Mouse (Mus musculus): Measurements from ENCODE around the gene Mfsd2a. TPM values are rescaled to one million over a fixed set of nuclear protein-coding genes. Genes with fewer than 3 reads are reported as not detected.

Mfsd2a gene
- polyA plus RNA-seq, 1 experiment from 2014 or later = 25.2 TPM

- WGBS = 90% methylated on average over 9 of the region's 9 CpGs
Measured at GRCm38 (mm10) chr4:122935466-122936099, 25.4 kb downstream of the Mfsd2a start.

GRCm38 (mm10) chr4:122933857-122934256 lies 27.1 kb downstream of the Mfsd2a start:
- Histone ChIP-seq H3K27me3 (ENCODE audit: control insufficient read depth, insufficient read depth, low read length) (no peaks in the 10 kb centered on the region), H3K9me3 (ENCODE audit: control insufficient read depth, low read length) (no peaks in the 10 kb centered on the region), H3K4me1 (replicated peaks; ENCODE audit: control insufficient read depth, insufficient read depth, low read length) (no peaks in the 10 kb centered on the region), H3K9ac (ENCODE audit: low read depth, low read length) (no peak overlapping the region), H3K4me3 (ENCODE audit: low read depth, low read length) (no peak overlapping the region), H3K27ac (ENCODE audit: low read depth, low read length) (no peak overlapping the region), H3K36me3 (ENCODE audit: control insufficient read depth, insufficient read depth, low read length) (no peaks in the 10 kb centered on the region), H3K4me2 (replicated peaks; ENCODE audit: low read depth, low read length) (no peak overlapping the region)
- WGBS = 75% methylated on average over 3 of the region's 3 CpGs
- DNase-seq (ENCODE audit: low spot score) (no peak), ATAC-seq (ENCODE audit: low FRiP score) (no peak)

More at GRCm38 (mm10) chr4:122935466-122936099, 25.4 kb downstream of the Mfsd2a start:
- Histone ChIP-seq H3K9ac (ENCODE audit: low read depth, low read length) (no peak overlapping the region), H3K4me3 (ENCODE audit: low read depth, low read length) (no peak overlapping the region), H3K27ac (ENCODE audit: low read depth, low read length) (no peak overlapping the region), H3K4me1 (replicated peaks; ENCODE audit: control insufficient read depth, insufficient read depth, low read length) (no peaks in the 10 kb centered on the region), H3K9me3 (ENCODE audit: control insufficient read depth, low read length) (no peaks in the 10 kb centered on the region), H3K27me3 (ENCODE audit: control insufficient read depth, insufficient read depth, low read length) (no peaks in the 10 kb centered on the region), H3K36me3 (ENCODE audit: control insufficient read depth, insufficient read depth, low read length) (no peaks in the 10 kb centered on the region), H3K4me2 (replicated peaks; ENCODE audit: low read depth, low read length) (no peak overlapping the region)
- no peak for DNase-seq (ENCODE audit: low spot score)
- no peak for ATAC-seq (ENCODE audit: low FRiP score)

- H3K4me2 ChIP-seq (replicated peaks; ENCODE audit: low read depth, low read length) = no peak overlapping the region
- no peak overlapping the region for H3K9ac ChIP-seq (ENCODE audit: low read depth, low read length)
- no peak overlapping the region for H3K4me3 ChIP-seq (ENCODE audit: low read depth, low read length)
- no peak for ATAC-seq (ENCODE audit: low FRiP score)
- no peaks in the 10 kb centered on the region for H3K4me1 ChIP-seq (replicated peaks; ENCODE audit: control insufficient read depth, insufficient read depth, low read length)
- no peaks in the 10 kb centered on the region for H3K36me3 ChIP-seq (ENCODE audit: control insufficient read depth, insufficient read depth, low read length)
- DNase-seq (ENCODE audit: low spot score) = no peak
- no peaks in the 10 kb centered on the region for H3K27me3 ChIP-seq (ENCODE audit: control insufficient read depth, insufficient read depth, low read length)
- H3K9me3 ChIP-seq (ENCODE audit: control insufficient read depth, low read length) = no peaks in the 10 kb centered on the region
- no peak overlapping the region for H3K27ac ChIP-seq (ENCODE audit: low read depth, low read length)
- 76% methylated on average over 3 of the region's 3 CpGs for WGBS
Measured at GRCm38 (mm10) chr4:122933051-122933591, 27.9 kb downstream of the Mfsd2a start.

GRCm38 (mm10) chr4:122932239-122932978 lies 28.6 kb downstream of the Mfsd2a start:
- no peak overlapping the region for H3K4me2 ChIP-seq (replicated peaks; ENCODE audit: low read depth, low read length)
- no peaks in the 10 kb centered on the region for H3K36me3 ChIP-seq (ENCODE audit: control insufficient read depth, insufficient read depth, low read length)
- 82% methylated on average over 8 of the region's 8 CpGs for WGBS
- H3K27me3 ChIP-seq (ENCODE audit: control insufficient read depth, insufficient read depth, low read length) = no peaks in the 10 kb centered on the region
- no peak overlapping the region for H3K4me3 ChIP-seq (ENCODE audit: low read depth, low read length)
- no peak overlapping the region for H3K27ac ChIP-seq (ENCODE audit: low read depth, low read length)
- ATAC-seq (ENCODE audit: low FRiP score) = no peak
- H3K9me3 ChIP-seq (ENCODE audit: control insufficient read depth, low read length) = no peaks in the 10 kb centered on the region
- H3K9ac ChIP-seq (ENCODE audit: low read depth, low read length) = no peak overlapping the region
- no peaks in the 10 kb centered on the region for H3K4me1 ChIP-seq (replicated peaks; ENCODE audit: control insufficient read depth, insufficient read depth, low read length)
- no peak for DNase-seq (ENCODE audit: low spot score)

GRCm38 (mm10) chr4:122930939-122931590 lies 29.9 kb downstream of the Mfsd2a start:
- no peaks in the 10 kb centered on the region for H3K4me1 ChIP-seq (replicated peaks; ENCODE audit: control insufficient read depth, insufficient read depth, low read length)
- ATAC-seq (ENCODE audit: low FRiP score) (no peak), DNase-seq (ENCODE audit: low spot score) (no peak)
- H3K36me3 ChIP-seq (ENCODE audit: control insufficient read depth, insufficient read depth, low read length) = no peaks in the 10 kb centered on the region
- no peaks in the 10 kb centered on the region for H3K9me3 ChIP-seq (ENCODE audit: control insufficient read depth, low read length)
- no peak overlapping the region for H3K4me2 ChIP-seq (replicated peaks; ENCODE audit: low read depth, low read length)
- no peak overlapping the region for H3K27ac ChIP-seq (ENCODE audit: low read depth, low read length)
- WGBS = 87% methylated on average over 2 of the region's 2 CpGs
- no peak overlapping the region for H3K9ac ChIP-seq (ENCODE audit: low read depth, low read length)
- no peak overlapping the region for H3K4me3 ChIP-seq (ENCODE audit: low read depth, low read length)
- H3K27me3 ChIP-seq (ENCODE audit: control insufficient read depth, insufficient read depth, low read length) = no peaks in the 10 kb centered on the region

- no peak for DNase-seq (ENCODE audit: low spot score)
- Histone ChIP-seq H3K27ac (ENCODE audit: low read depth, low read length) (no peak overlapping the region), H3K4me1 (replicated peaks; ENCODE audit: control insufficient read depth, insufficient read depth, low read length) (no peaks in the 10 kb centered on the region), H3K9ac (ENCODE audit: low read depth, low read length) (no peak overlapping the region), H3K4me3 (ENCODE audit: low read depth, low read length) (no peak overlapping the region), H3K9me3 (ENCODE audit: control insufficient read depth, low read length) (no peaks in the 10 kb centered on the region), H3K4me2 (replicated peaks; ENCODE audit: low read depth, low read length) (no peak overlapping the region), H3K27me3 (ENCODE audit: control insufficient read depth, insufficient read depth, low read length) (no peaks in the 10 kb centered on the region), H3K36me3 (ENCODE audit: control insufficient read depth, insufficient read depth, low read length) (no peaks in the 10 kb centered on the region)
- WGBS = 87% methylated on average over 15 of the region's 15 CpGs
- no peak for ATAC-seq (ENCODE audit: low FRiP score)
Measured at GRCm38 (mm10) chr4:122923392-122924344, 37.3 kb downstream of the Mfsd2a start.

GRCm38 (mm10) chr4:122922841-122923240 lies 38.1 kb downstream of the Mfsd2a start:
- Histone ChIP-seq H3K4me1 (replicated peaks; ENCODE audit: control insufficient read depth, insufficient read depth, low read length) (no peaks in the 10 kb centered on the region), H3K36me3 (ENCODE audit: control insufficient read depth, insufficient read depth, low read length) (no peaks in the 10 kb centered on the region), H3K9me3 (ENCODE audit: control insufficient read depth, low read length) (no peaks in the 10 kb centered on the region), H3K27me3 (ENCODE audit: control insufficient read depth, insufficient read depth, low read length) (no peaks in the 10 kb centered on the region), H3K9ac (ENCODE audit: low read depth, low read length) (no peak overlapping the region), H3K4me3 (ENCODE audit: low read depth, low read length) (no peak overlapping the region), H3K27ac (ENCODE audit: low read depth, low read length) (no peak overlapping the region), H3K4me2 (replicated peaks; ENCODE audit: low read depth, low read length) (no peak overlapping the region)
- ATAC-seq (ENCODE audit: low FRiP score) (no peak), DNase-seq (ENCODE audit: low spot score) (no peak)
- 6% methylated on average over 1 of the region's 1 CpGs for WGBS

GRCm38 (mm10) chr4:122915985-122916384 lies 45.0 kb downstream of the Mfsd2a start:
- Histone ChIP-seq H3K27ac (ENCODE audit: low read depth, low read length) (no peak overlapping the region), H3K4me2 (replicated peaks; ENCODE audit: low read depth, low read length) (no peak overlapping the region), H3K4me3 (ENCODE audit: low read depth, low read length) (no peak overlapping the region), H3K4me1 (replicated peaks; ENCODE audit: control insufficient read depth, insufficient read depth, low read length) (no peaks in the 10 kb centered on the region), H3K9ac (ENCODE audit: low read depth, low read length) (no peak overlapping the region), H3K36me3 (ENCODE audit: control insufficient read depth, insufficient read depth, low read length) (no peaks in the 10 kb centered on the region), H3K27me3 (ENCODE audit: control insufficient read depth, insufficient read depth, low read length) (no peaks in the 10 kb centered on the region; the same call in 1 of the 2 replicates), H3K9me3 (ENCODE audit: control insufficient read depth, low read length) (no peaks in the 10 kb centered on the region)
- ATAC-seq (ENCODE audit: low FRiP score) (no peak), DNase-seq (ENCODE audit: low spot score) (no peak)
- WGBS = 87% methylated on average over 4 of the region's 4 CpGs
